Mouse (Mus musculus) kidney, embryonic 16.5 days (tissue): ENCODE data around the gene Gstm5. TPM values are rescaled to one million over a fixed set of nuclear protein-coding genes. Genes with fewer than 3 reads are reported as not detected.
A peak's percentile ranks its signal among the peaks of the same experiment; 100 is the strongest.

ENCODE experiments used
- ATAC-seq: fragments of 200-750 bp; cut with Nextera tagmentation; 2 replicates; pipeline ENCODE4 v1.8.0; 2017; ENCODE audit warnings: moderate TSS enrichment; ENCODE audit not compliant: low FRiP score, low TSS enrichment
- H3K27ac ChIP-seq: fragments of 300-500 bp; sonication (generic); 2 replicates; pipeline ENCODE4 v1.5.1; 2014; ENCODE audit warnings: low read length
- H3K27me3 ChIP-seq: fragments of 300-500 bp; sonication (generic); 2 replicates; pipeline ENCODE4 v1.6.1; 2014; ENCODE audit warnings: low read length, control low read depth, mixed read lengths; ENCODE audit not compliant: insufficient read depth
- H3K36me3 ChIP-seq: fragments of 300-500 bp; sonication (generic); 2 replicates; pipeline ENCODE4 v1.6.1; 2014; ENCODE audit warnings: low read length, control low read depth, mixed read lengths; ENCODE audit not compliant: insufficient read depth
- H3K4me1 ChIP-seq: fragments of 300-500 bp; sonication (generic); 2 replicates; pipeline ENCODE4 v1.6.1; 2014; ENCODE audit warnings: low read length, control low read depth, mixed read lengths; ENCODE audit not compliant: insufficient read depth
- H3K4me2 ChIP-seq: fragments of 300-500 bp; sonication (generic); replicated peaks from 2 replicates; pipeline ENCODE4 v1.6.1; 2014; ENCODE audit warnings: low read depth, low read length
- H3K4me3 ChIP-seq: fragments of 300-500 bp; sonication (generic); 2 replicates; pipeline ENCODE4 v1.5.1; 2014; ENCODE audit warnings: mild to moderate bottlenecking, low read length
- H3K9ac ChIP-seq: fragments of 300-500 bp; sonication (generic); replicated peaks from 2 replicates; pipeline ENCODE4 v1.6.1; 2014; ENCODE audit warnings: low read length
- H3K9me3 ChIP-seq: fragments of 300-500 bp; sonication (generic); 2 replicates; pipeline ENCODE4 v1.6.1; 2016; ENCODE audit warnings: low read length, control low read depth
- WGBS: fragments of 180-500 bp; shearing (Covaris S2); extraction: QIAGEN DNeasy Blood & Tissue Kit; methylation state at CpG from one replicate; pipeline ENCODE4 v1.1.7; 2014; 5-methylcytosine and 5-hydroxymethylcytosine counted together
- polyA plus RNA-seq: library from polyadenylated mRNA; unstranded; fragments of >200 nt; fragmentation: Nextera tagmentation; extraction: Ambion mirVana; gene quantifications from 2 replicates; pipeline ENCODE4 v1.2.1, GENCODE M21; 2015

Gene Gstm5
- polyA plus RNA-seq, 1 experiment from 2014 or later: 171 TPM

DNA sequence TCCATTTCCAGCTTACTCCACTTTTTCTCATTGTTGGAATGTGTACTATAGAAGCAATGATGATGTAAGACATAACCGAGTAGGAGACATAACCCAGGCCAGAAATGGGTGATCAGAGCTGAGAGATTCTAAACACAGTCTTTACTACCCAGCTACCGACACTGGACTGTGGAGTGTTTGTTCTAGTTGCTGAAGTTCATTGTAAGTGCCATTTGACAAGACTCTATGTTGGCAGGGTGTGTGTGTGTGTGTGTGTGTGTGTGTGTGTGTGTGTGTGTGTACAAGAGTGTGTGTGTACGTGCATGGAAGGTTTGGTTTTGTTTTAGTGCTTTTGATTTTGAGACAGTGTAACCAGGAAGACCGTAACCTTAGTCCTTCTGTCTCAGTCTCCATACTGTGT is 34.1 kb downstream of the Gstm5 start:
- Histone ChIP-seq H3K27me3 (no peaks in the 10 kb centered on the region), H3K4me1 (peaks cover 3% of the 10 kb centered on the region; the same call in 1 of the 2 replicates), H3K4me3 (no peak overlapping the region), H3K36me3 (no peaks in the 10 kb centered on the region), H3K27ac (no peak overlapping the region), H3K4me2 (no peak overlapping the region), H3K9me3 (no peaks in the 10 kb centered on the region), H3K9ac (no peak overlapping the region)
- WGBS: 81% methylated on average over 4 of the region's 4 CpGs
- no peak for ATAC-seq

- H3K36me3 ChIP-seq: no peaks in the 10 kb centered on the region
- no peaks in the 10 kb centered on the region for H3K27me3 ChIP-seq
- no peak for ATAC-seq
- H3K27ac ChIP-seq: peak overlapping the region; percentile 58; the same call in 1 of the 2 replicates
- H3K9ac ChIP-seq: peak overlapping the region; percentile 50; the same call in 1 of the 2 replicates
- peak overlapping the region; percentile 28 for H3K4me3 ChIP-seq
- H3K4me2 ChIP-seq: peak overlapping the region; percentile 47
- H3K4me1 ChIP-seq: peaks cover 3% of the 10 kb centered on the region; the same call in 1 of the 2 replicates
- no peaks in the 10 kb centered on the region for H3K9me3 ChIP-seq
- WGBS: 100% methylated on average over 1 of the region's 2 CpGs
Measured at GRCm38 (mm10) chr3:107931134-107931533, 35.5 kb downstream of the Gstm5 start.

- Histone ChIP-seq H3K27me3 (no peaks in the 10 kb centered on the region), H3K9ac (peak within 1 kb of the TSS; percentile 50; the same call in 1 of the 2 replicates), H3K4me2 (peak within 1 kb of the TSS; percentile 47), H3K4me1 (peaks cover 3% of the 10 kb centered on the region; the same call in 1 of the 2 replicates), H3K27ac (peak within 1 kb of the TSS; percentile 58; the same call in 1 of the 2 replicates), H3K36me3 (no peaks in the 10 kb centered on the region), H3K4me3 (peak within 1 kb of the TSS; percentile 28), H3K9me3 (no peaks in the 10 kb centered on the region)
- ATAC-seq: peak; percentile 97
- 6% methylated on average over 10 of the region's 10 CpGs for WGBS
Measured at GRCm38 (mm10) chr3:107931670-107932069, 36.0 kb downstream of the Gstm5 start, which contains the start of gene Gstm7. Gene Gstm7, minus strand, starts transcription at chr3:107931817.

- 62% methylated on average over 6 of the region's 6 CpGs for WGBS
- no peaks in the 10 kb centered on the region for H3K36me3 ChIP-seq
Measured at GRCm38 (mm10) chr3:107932128-107932527, 36.5 kb downstream of the Gstm5 start.

DNA sequence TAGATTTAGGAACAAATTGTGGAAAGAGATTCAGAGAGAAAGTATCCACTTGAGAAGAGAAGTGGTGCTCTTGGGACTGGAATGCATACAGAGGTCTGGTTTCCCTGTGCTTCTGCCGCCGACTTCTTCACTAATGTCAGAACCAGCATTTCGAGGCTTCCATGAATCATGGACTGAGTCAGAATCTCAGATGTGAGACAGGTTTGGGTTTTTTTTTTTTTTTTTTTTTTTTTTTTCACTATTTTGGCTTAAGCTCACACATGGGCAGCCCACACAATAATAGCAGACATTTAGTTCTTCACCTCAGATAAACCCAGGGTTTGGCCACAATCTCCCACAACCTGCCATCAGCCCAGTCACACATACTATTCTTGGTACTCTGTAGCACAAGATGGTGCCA is 39.6 kb downstream of the Gstm5 start:
- H3K9ac ChIP-seq: no peak overlapping the region
- H3K27ac ChIP-seq: no peak overlapping the region
- H3K4me3 ChIP-seq: no peak overlapping the region
- no peak for ATAC-seq
- H3K4me2 ChIP-seq: no peak overlapping the region
- WGBS: 90% methylated on average over 3 of the region's 3 CpGs
- peaks cover 3% of the 10 kb centered on the region; the same call in 1 of the 2 replicates for H3K4me1 ChIP-seq
- no peaks in the 10 kb centered on the region for H3K27me3 ChIP-seq
- no peaks in the 10 kb centered on the region for H3K36me3 ChIP-seq
- no peaks in the 10 kb centered on the region for H3K9me3 ChIP-seq

More at GRCm38 (mm10) chr3:107932128-107932527, 36.5 kb downstream of the Gstm5 start:
- H3K4me2 ChIP-seq: no peak overlapping the region
- no peaks in the 10 kb centered on the region for H3K27me3 ChIP-seq
- no peaks in the 10 kb centered on the region for H3K9me3 ChIP-seq
- H3K4me1 ChIP-seq: peaks cover 3% of the 10 kb centered on the region; the same call in 1 of the 2 replicates
- no peak overlapping the region for H3K4me3 ChIP-seq
- H3K9ac ChIP-seq: no peak overlapping the region
- no peak for ATAC-seq
- no peak overlapping the region for H3K27ac ChIP-seq

- H3K4me1 ChIP-seq: peaks cover 3% of the 10 kb centered on the region; the same call in 1 of the 2 replicates
- H3K4me2 ChIP-seq: no peak overlapping the region
- H3K27me3 ChIP-seq: no peaks in the 10 kb centered on the region
- H3K9ac ChIP-seq: no peak overlapping the region
- 61% methylated on average over 3 of the region's 3 CpGs for WGBS
- H3K9me3 ChIP-seq: no peaks in the 10 kb centered on the region
- no peak overlapping the region for H3K27ac ChIP-seq
- H3K36me3 ChIP-seq: no peaks in the 10 kb centered on the region
- ATAC-seq: no peak
- H3K4me3 ChIP-seq: no peak overlapping the region
Measured at GRCm38 (mm10) chr3:107935888-107936287, 40.3 kb downstream of the Gstm5 start.

DNA sequence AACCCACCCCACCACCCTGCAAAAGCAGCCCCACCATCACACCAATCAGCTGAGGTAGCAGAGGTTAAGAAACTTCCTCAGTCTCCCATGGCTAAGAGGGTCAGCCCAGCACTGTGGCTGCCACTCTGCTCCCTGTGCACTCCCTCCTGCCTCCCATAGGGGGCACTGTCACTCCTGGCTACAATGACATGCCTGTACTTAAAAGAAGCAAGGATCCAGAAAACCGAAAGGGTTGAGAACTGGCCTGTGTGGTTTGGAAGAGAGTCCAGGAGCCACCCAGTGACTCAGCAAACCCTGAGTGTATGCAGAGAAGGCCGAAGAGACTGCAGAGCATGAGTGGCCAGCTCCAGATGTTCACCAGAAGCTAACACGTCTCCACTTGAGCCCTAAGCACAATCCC is 43.8 kb downstream of the Gstm5 start:
- H3K4me2 ChIP-seq: no peak overlapping the region
- no peaks in the 10 kb centered on the region for H3K36me3 ChIP-seq
- no peak overlapping the region for H3K27ac ChIP-seq
- no peak overlapping the region for H3K4me3 ChIP-seq
- WGBS: 43% methylated on average over 3 of the region's 3 CpGs
- no peaks in the 10 kb centered on the region for H3K27me3 ChIP-seq
- ATAC-seq: peak; percentile 37
- peaks cover 3% of the 10 kb centered on the region; the same call in 1 of the 2 replicates for H3K4me1 ChIP-seq
- H3K9ac ChIP-seq: no peak overlapping the region
- H3K9me3 ChIP-seq: no peaks in the 10 kb centered on the region

- WGBS: 86% methylated on average over 4 of the region's 4 CpGs
- 0 out of 2 replicates have a peak, but pooled peaks have one; percentile 7 for ATAC-seq
- H3K27ac ChIP-seq: no peak overlapping the region
- no peaks in the 10 kb centered on the region for H3K27me3 ChIP-seq
- H3K4me2 ChIP-seq: no peak overlapping the region
- H3K36me3 ChIP-seq: no peaks in the 10 kb centered on the region
- peaks cover 3% of the 10 kb centered on the region; the same call in 1 of the 2 replicates for H3K4me1 ChIP-seq
- H3K9ac ChIP-seq: no peak overlapping the region
- H3K9me3 ChIP-seq: no peaks in the 10 kb centered on the region
- H3K4me3 ChIP-seq: no peak overlapping the region
Measured at GRCm38 (mm10) chr3:107939830-107940229, 44.2 kb downstream of the Gstm5 start.

DNA sequence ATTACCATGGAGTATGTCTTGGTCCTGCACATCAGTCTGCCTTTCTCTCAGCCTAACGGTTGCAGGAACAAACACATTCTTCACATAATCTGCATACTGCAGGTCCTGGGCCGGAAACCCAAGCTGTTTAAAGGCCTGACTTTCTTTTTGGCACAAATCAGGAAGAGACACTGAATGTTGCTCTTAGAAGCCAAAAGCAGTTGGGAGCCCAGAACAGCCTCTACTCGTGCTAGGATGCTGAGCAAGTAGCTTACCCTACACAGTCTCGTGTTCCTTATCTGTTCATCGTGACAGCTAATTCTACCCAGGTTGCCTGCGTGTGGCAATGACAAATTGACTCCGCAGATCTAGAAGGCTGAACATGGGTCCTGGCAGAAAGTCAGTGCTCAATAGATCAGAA is 44.9 kb downstream of the Gstm5 start:
- H3K4me3 ChIP-seq: no peak overlapping the region
- H3K4me1 ChIP-seq: peaks cover 3% of the 10 kb centered on the region; the same call in 1 of the 2 replicates
- no peak overlapping the region for H3K9ac ChIP-seq
- WGBS: 69% methylated on average over 7 of the region's 7 CpGs
- no peaks in the 10 kb centered on the region for H3K9me3 ChIP-seq
- no peaks in the 10 kb centered on the region for H3K27me3 ChIP-seq
- H3K4me2 ChIP-seq: no peak overlapping the region
- no peak overlapping the region for H3K27ac ChIP-seq
- ATAC-seq: no peak
- H3K36me3 ChIP-seq: no peaks in the 10 kb centered on the region

DNA sequence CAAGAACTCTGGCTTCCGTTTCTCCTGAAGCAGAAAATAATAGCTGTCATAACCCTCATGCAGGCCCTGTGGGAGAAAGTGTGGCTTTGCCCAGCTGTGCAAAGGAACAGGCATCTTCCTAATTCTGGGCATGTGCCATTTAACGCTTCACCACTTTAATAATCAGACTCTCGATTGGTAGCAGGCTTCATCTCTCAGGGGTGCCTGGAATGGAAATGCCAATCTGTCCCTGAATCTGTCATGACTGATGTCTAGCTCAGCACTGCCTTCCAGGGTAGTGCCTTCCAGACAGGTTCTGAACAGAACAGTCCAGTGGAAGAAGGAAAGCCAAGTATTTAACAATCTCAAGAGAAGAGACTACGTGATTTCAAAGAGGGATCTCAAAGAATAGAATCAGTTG is 45.6 kb downstream of the Gstm5 start:
- no peak overlapping the region for H3K4me2 ChIP-seq
- no peak overlapping the region for H3K9ac ChIP-seq
- no peaks in the 10 kb centered on the region for H3K9me3 ChIP-seq
- H3K27ac ChIP-seq: no peak overlapping the region
- H3K4me3 ChIP-seq: no peak overlapping the region
- H3K36me3 ChIP-seq: no peaks in the 10 kb centered on the region
- peaks cover 3% of the 10 kb centered on the region; the same call in 1 of the 2 replicates for H3K4me1 ChIP-seq
- 84% methylated on average over 4 of the region's 4 CpGs for WGBS
- H3K27me3 ChIP-seq: no peaks in the 10 kb centered on the region
- no peak for ATAC-seq
